In the genomic region with DNA sequence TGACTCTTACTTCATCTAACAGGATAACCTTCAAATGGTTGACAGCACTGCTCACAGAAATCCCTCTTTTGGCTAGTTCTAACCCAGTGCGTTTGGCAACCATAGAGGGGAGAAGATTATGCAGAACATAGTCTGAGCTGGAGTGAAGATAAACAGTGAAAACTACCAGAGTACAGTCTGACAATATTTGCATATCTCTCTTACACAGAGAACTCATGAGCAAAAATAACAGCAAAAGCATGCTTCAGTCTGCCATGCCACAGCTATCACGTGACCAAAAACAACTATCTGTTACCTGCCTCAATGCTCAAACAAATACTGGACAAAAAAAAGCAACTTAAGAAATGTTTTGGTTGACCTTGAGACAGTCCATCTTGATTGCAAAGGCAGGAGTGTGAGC, we compare ENCODE assay signal across 17 mouse cellular contexts. TPM values are rescaled to one million over a fixed set of nuclear protein-coding genes. Genes with fewer than 3 reads are reported as not detected.
DNase-seq lines count a peak whose midpoint lies in the region; ATAC-seq lines count a peak whose summit lies in the region.
"Had no signal": no experiment of that assay in that cellular context is flagged by ENCODE, and none has a peak within 500 bp of the region (broad histone marks: within the 10 kb centered on the region; RNA-seq: fewer than 3 reads in every experiment).

No protein-coding gene starts in this region.

- no peak overlapping the region for H3K4me2 ChIP-seq in heart, embryonic 12.5 days
- no peak overlapping the region for H3K4me2 ChIP-seq in liver, embryonic 15.5 days
- H3K4me2 ChIP-seq in kidney, embryonic 15.5 days = no peak overlapping the region
- H3K4me2 ChIP-seq: limb, embryonic 12.5 days had no signal

- peak overlapping the region; percentile 59 for H3K27ac ChIP-seq in heart, embryonic 12.5 days (ENCODE audit: poor library complexity, severe bottlenecking)
- H3K27ac ChIP-seq in liver, embryonic 15.5 days (replicated peaks) = 0 out of 2 replicates have a peak overlapping the region, but pooled peaks have one; percentile 29
- no peak overlapping the region for H3K27ac ChIP-seq in kidney, embryonic 15.5 days
- H3K27ac ChIP-seq: embryonic facial prominence, embryonic 10.5 days; hindbrain, embryonic 10.5 days; left cerebral cortex, adult 2 months; limb, embryonic 12.5 days; midbrain, embryonic 10.5 days had no signal

- H3K27me3 ChIP-seq in heart, embryonic 12.5 days (replicated peaks) = no peaks in the 10 kb centered on the region
- no peaks in the 10 kb centered on the region for H3K27me3 ChIP-seq in megakaryocyte, embryonic 14.5 days (replicated peaks)
- no peaks in the 10 kb centered on the region for H3K27me3 ChIP-seq in liver, embryonic 15.5 days
- H3K27me3 ChIP-seq in kidney, embryonic 15.5 days = no peaks in the 10 kb centered on the region
- H3K27me3 ChIP-seq: limb, embryonic 12.5 days had no signal

- no peak overlapping the region for H3K4me3 ChIP-seq in heart, embryonic 12.5 days
- peak overlapping the region; percentile 80 for H3K4me3 ChIP-seq in megakaryocyte, embryonic 14.5 days (replicated peaks)
- no peak overlapping the region for H3K4me3 ChIP-seq in liver, embryonic 15.5 days (replicated peaks)
- no peak overlapping the region for H3K4me3 ChIP-seq in kidney, embryonic 15.5 days (replicated peaks)
- H3K4me3 ChIP-seq: embryonic facial prominence, embryonic 10.5 days; hindbrain, embryonic 10.5 days; left cerebral cortex, adult 2 months; limb, embryonic 12.5 days; midbrain, embryonic 10.5 days had no signal

- DNase-seq in heart, adult 8-10 months (ENCODE audit: low spot score) = no peak
- no peak for DNase-seq in c-Kit-positive CD71-positive TER-119-positive erythroid progenitor cells, embryonic 14.5 days (ENCODE audit: low spot score)
- DNase-seq: adrenal gland, postnatal 14 days; cerebellum, postnatal 25 days; gastrocnemius, postnatal 36 days; spleen, adult 18-20 months; thymus, postnatal 14 days had no signal

- H3K4me1 ChIP-seq in heart, embryonic 12.5 days (replicated peaks) = peaks cover 21% of the 10 kb centered on the region
- peaks cover 76% of the 10 kb centered on the region for H3K4me1 ChIP-seq in megakaryocyte, embryonic 14.5 days
- peaks cover 20% of the 10 kb centered on the region for H3K4me1 ChIP-seq in liver, embryonic 15.5 days (replicated peaks)
- H3K4me1 ChIP-seq in kidney, embryonic 15.5 days = no peaks in the 10 kb centered on the region
- H3K4me1 ChIP-seq: hindbrain, embryonic 10.5 days; limb, embryonic 12.5 days; midbrain, embryonic 10.5 days had no signal

- WGBS in heart, embryonic 12.5 days = 25% methylated on average over 2 of the region's 2 CpGs
- WGBS in liver, embryonic 15.5 days (ENCODE audit: insufficient replicate concordance) = 15% methylated on average over 2 of the region's 2 CpGs
- WGBS in kidney, embryonic 15.5 days = 49% methylated on average over 2 of the region's 2 CpGs

- peaks cover 5% of the 10 kb centered on the region; the same call in 1 of the 2 replicates for H3K36me3 ChIP-seq in heart, embryonic 12.5 days
- peaks cover 17% of the 10 kb centered on the region for H3K36me3 ChIP-seq in megakaryocyte, embryonic 14.5 days (replicated peaks; ENCODE audit: low read length)
- peaks cover 5% of the 10 kb centered on the region; the same call in 1 of the 2 replicates for H3K36me3 ChIP-seq in liver, embryonic 15.5 days (replicated peaks)
- H3K36me3 ChIP-seq in kidney, embryonic 15.5 days = peaks cover 9% of the 10 kb centered on the region

- no peak overlapping the region for H3K9ac ChIP-seq in heart, embryonic 12.5 days
- H3K9ac ChIP-seq in liver, embryonic 15.5 days = no peak overlapping the region
- no peak overlapping the region for H3K9ac ChIP-seq in kidney, embryonic 15.5 days
- H3K9ac ChIP-seq: limb, embryonic 12.5 days had no signal

- no peaks in the 10 kb centered on the region for H3K9me3 ChIP-seq in heart, embryonic 12.5 days (replicated peaks)
- H3K9me3 ChIP-seq in megakaryocyte, embryonic 14.5 days = no peaks in the 10 kb centered on the region
- H3K9me3 ChIP-seq in liver, embryonic 15.5 days (replicated peaks) = no peaks in the 10 kb centered on the region
- H3K9me3 ChIP-seq in kidney, embryonic 15.5 days (replicated peaks) = no peaks in the 10 kb centered on the region
- H3K9me3 ChIP-seq: embryonic facial prominence, embryonic 10.5 days; limb, embryonic 12.5 days; midbrain, embryonic 10.5 days had no signal

- ATAC-seq in heart, embryonic 12.5 days (ENCODE audit: insufficient number of reproducible peaks, low FRiP score) = peak; percentile 29; the same call in 1 of the 2 replicates
- ATAC-seq in megakaryocyte, adult 5-6 weeks (ENCODE audit: poor library complexity, severe bottlenecking) = no peak
- ATAC-seq in liver, embryonic 15.5 days (ENCODE audit: insufficient read depth) = peak; percentile 40; the same call in 1 of the 2 replicates
- ATAC-seq in kidney, embryonic 15.5 days (replicated peaks; ENCODE audit: low FRiP score) = no peak

RNA-seq across cellular contexts. Expression of a gene that starts 41.2 kb away (rescaled TPM):
- polyA plus RNA-seq in heart, embryonic 12.5 days (2016; fragmentation: Nextera tagmentation; extraction: Ambion mirVana) = 33.9 and 37.0 TPM in 2 replicates
- 10 to 100 TPM; 21.1 to 21.9 (median 21.5) TPM for total RNA-seq in heart, adult 8-10 months (2022)
- 61.8 and 70.5 TPM in 2 replicates for polyA plus RNA-seq in megakaryocyte, embryonic 14.5 days (2012; ENCODE audit: insufficient read depth, low replicate concordance)
- 144 TPM in 2 replicates for total RNA-seq in megakaryocyte, adult 5-6 weeks (2015)
- total RNA-seq in megakaryocyte, adult 5-6 weeks (2017) = 185 and 235 TPM in 2 replicates
- 19.0 and 19.8 TPM in 2 replicates for polyA plus RNA-seq in liver, embryonic 15.5 days (2015; fragmentation: Nextera tagmentation; extraction: Ambion mirVana)
- polyA plus RNA-seq in kidney, embryonic 15.5 days (2015; fragmentation: Nextera tagmentation; extraction: Ambion mirVana) = 47.6 and 50.9 TPM in 2 replicates

Comparison
In these comparisons a context has a peak if more than half of its experiments do, and no peak if none do; other contexts are left out.
1. ATAC-seq: peak in heart, embryonic 12.5 days (single experiment) and liver, embryonic 15.5 days (single experiment); none in megakaryocyte, adult 5-6 weeks (single experiment) and kidney, embryonic 15.5 days (single experiment).